In genomic region chr15:40351473-40351872, GRCm38 (mm10) we compare ENCODE assay signal across 20 mouse cellular contexts.
A peak's percentile ranks its signal among the peaks of the same experiment; 100 is the strongest.
DNase-seq lines count a peak whose midpoint lies in the region; ATAC-seq lines count a peak whose summit lies in the region.
"Had no signal": no experiment of that assay in that cellular context is flagged by ENCODE, and none has a peak within 500 bp of the region (broad histone marks: within the 10 kb centered on the region; RNA-seq: fewer than 3 reads in every experiment).

No protein-coding gene starts in this region.

- intact Hi-C loops in heart, postnatal 25 days (cut with DNase I) = no loop called here

- 0 out of 2 replicates have a peak, but pooled peaks cover 3% of the 10 kb centered on the region for H3K4me1 ChIP-seq in lung, embryonic 16.5 days (replicated peaks; ENCODE audit: control insufficient read depth, insufficient read depth, low read length)
- H3K4me1 ChIP-seq in embryonic facial prominence, embryonic 10.5 days = no peaks in the 10 kb centered on the region
- H3K4me1 ChIP-seq: embryonic facial prominence, embryonic 12.5 days; forebrain, embryonic 12.5 days; hindbrain, embryonic 13.5 days; intestine, embryonic 15.5 days had no signal

- H3K4me2 ChIP-seq in lung, embryonic 16.5 days (ENCODE audit: low read depth, low read length) = no peak overlapping the region
- H3K4me2 ChIP-seq: embryonic facial prominence, embryonic 12.5 days; forebrain, embryonic 12.5 days; heart, embryonic 12.5 days; hindbrain, embryonic 13.5 days; intestine, embryonic 15.5 days had no signal

- no peaks in the 10 kb centered on the region for H3K36me3 ChIP-seq in lung, embryonic 16.5 days (ENCODE audit: control insufficient read depth, insufficient read depth, low read length)
- H3K36me3 ChIP-seq in embryonic facial prominence, embryonic 10.5 days (replicated peaks) = no peaks in the 10 kb centered on the region
- H3K36me3 ChIP-seq: embryonic facial prominence, embryonic 12.5 days; forebrain, embryonic 12.5 days; heart, embryonic 12.5 days; hindbrain, embryonic 13.5 days; intestine, embryonic 15.5 days had no signal

- H3K27me3 ChIP-seq in lung, embryonic 16.5 days (ENCODE audit: control insufficient read depth, insufficient read depth, low read depth, low read length) = no peaks in the 10 kb centered on the region
- no peaks in the 10 kb centered on the region for H3K27me3 ChIP-seq in embryonic facial prominence, embryonic 10.5 days (replicated peaks; ENCODE audit: low read depth, poor library complexity, severe bottlenecking)
- H3K27me3 ChIP-seq: embryonic facial prominence, embryonic 12.5 days; forebrain, embryonic 12.5 days; heart, embryonic 12.5 days; hindbrain, embryonic 13.5 days; intestine, embryonic 15.5 days had no signal

- H3K9me3 ChIP-seq in lung, embryonic 16.5 days (ENCODE audit: control insufficient read depth, low read length) = no peaks in the 10 kb centered on the region
- H3K9me3 ChIP-seq in embryonic facial prominence, embryonic 10.5 days = no peaks in the 10 kb centered on the region
- H3K9me3 ChIP-seq: embryonic facial prominence, embryonic 12.5 days; forebrain, embryonic 12.5 days; heart, embryonic 12.5 days; hindbrain, embryonic 13.5 days; intestine, embryonic 15.5 days had no signal

- peak; percentile 56; the same call in 1 of the 2 replicates for ATAC-seq in lung, embryonic 16.5 days (ENCODE audit: low read depth)
- ATAC-seq: forebrain, embryonic 16.5 days; hindbrain, postnatal 0 days; intestine, embryonic 15.5 days had no signal

- H3K4me3 ChIP-seq in lung, embryonic 16.5 days (ENCODE audit: low read length) = no peak overlapping the region
- no peak overlapping the region for H3K4me3 ChIP-seq in embryonic facial prominence, embryonic 10.5 days
- H3K4me3 ChIP-seq: embryonic facial prominence, embryonic 12.5 days; forebrain, embryonic 12.5 days; heart, embryonic 12.5 days; hindbrain, embryonic 13.5 days; intestine, embryonic 15.5 days had no signal

- no peak overlapping the region for H3K27ac ChIP-seq in lung, embryonic 16.5 days (ENCODE audit: low read length)
- no peak overlapping the region for H3K27ac ChIP-seq in embryonic facial prominence, embryonic 10.5 days (replicated peaks)
- H3K27ac ChIP-seq: embryonic facial prominence, embryonic 12.5 days; forebrain, embryonic 12.5 days; hindbrain, embryonic 13.5 days; hindbrain, postnatal 0 days; intestine, embryonic 15.5 days had no signal

- H3K9ac ChIP-seq in lung, embryonic 16.5 days (ENCODE audit: low read length) = no peak overlapping the region
- H3K9ac ChIP-seq: embryonic facial prominence, embryonic 12.5 days; forebrain, embryonic 12.5 days; heart, embryonic 12.5 days; hindbrain, embryonic 13.5 days; intestine, embryonic 15.5 days had no signal

- DNase-seq in lung, postnatal 25 days (ENCODE audit: low spot score) = no peak
- DNase-seq in embryo, embryonic 10.5 days (ENCODE audit: low spot score) = peak; percentile 32
- peak; percentile 10 for DNase-seq in embryonic facial prominence, embryonic 10.5 days (ENCODE audit: low spot score)
- peak; percentile 5 for DNase-seq in hindlimb bud, embryonic 11.5 days (ENCODE audit: extremely low spot score, low read depth, low spot score)
- DNase-seq in heart, postnatal 25 days (ENCODE audit: low spot score) = no peak
- DNase-seq in thymus, postnatal 4 days = no peak
- DNase-seq: adrenal gland, adult 8-10 months; adrenal gland, postnatal 36 days; cerebellum, adult 2 months; cerebellum, postnatal 10 days; gastrocnemius, postnatal 14 days; heart, postnatal 36 days had no signal

Comparison
In these comparisons a context has a peak if more than half of its experiments do, and no peak if none do; other contexts are left out.
1. DNase-seq: peak in embryo, embryonic 10.5 days (single experiment), embryonic facial prominence, embryonic 10.5 days (single experiment) and hindlimb bud, embryonic 11.5 days (single experiment); none in lung, postnatal 25 days (single experiment), heart, postnatal 25 days (single experiment) and thymus, postnatal 4 days (single experiment).